Mouse (Mus musculus): ENCODE measurements at regions not wholly inside any gene's neighbourhood (a gene's known extent, or its start where the extent isn't known, plus 50 kb on each side); places are given as distances from the start of the nearest gene placed in this dataset.
A peak's percentile ranks its signal among the peaks of the same experiment; 100 is the strongest.
"Not testable (repeated sequence)": the region's sequence is repeated elsewhere in the genome, so short reads cannot be mapped to it uniquely, and the experiment has no call there.

GRCm38 (mm10) chr9:88221850-88222353 is 105.1 kb upstream of the Nt5e start:
- peak; percentile 27 for DNase-seq (ENCODE audit: low spot score)

- no peak for DNase-seq (ENCODE audit: low spot score)
These were observed 89.9 kb upstream of the Nt5e start for GRCm38 (mm10) chr9:88237126-88237525.

GRCm38 (mm10) chr9:88238346-88238745 is 88.7 kb upstream of the Nt5e start:
- no peak for DNase-seq (ENCODE audit: low spot score)

GRCm38 (mm10) chr9:88240740-88241139 is 86.3 kb upstream of the Nt5e start:
- DNase-seq (ENCODE audit: low spot score) = no peak

GRCm38 (mm10) chr9:88241203-88241995 is 85.6 kb upstream of the Nt5e start:
- peak; percentile 68 for DNase-seq (ENCODE audit: low spot score)

- DNase-seq (ENCODE audit: low spot score) = no peak
These were observed 84.5 kb upstream of the Nt5e start for GRCm38 (mm10) chr9:88242530-88242929.

GRCm38 (mm10) chr9:88244492-88244891 is 82.5 kb upstream of the Nt5e start:
- no peak for DNase-seq (ENCODE audit: low spot score)

- no peak for DNase-seq (ENCODE audit: low spot score)
These were observed 71.0 kb upstream of the Nt5e start for GRCm38 (mm10) chr9:88255948-88256347.

- no peak for DNase-seq (ENCODE audit: low spot score)
These were observed 67.4 kb upstream of the Nt5e start for GRCm38 (mm10) chr9:88259627-88260026.

- no peak for DNase-seq (ENCODE audit: low spot score)
These were observed 66.8 kb upstream of the Nt5e start for GRCm38 (mm10) chr9:88260072-88260635.

GRCm38 (mm10) chr9:88262461-88262860 is 64.5 kb upstream of the Nt5e start:
- DNase-seq (ENCODE audit: low spot score) = no peak

- DNase-seq (ENCODE audit: low spot score) = not testable (repeated sequence)
These were observed 60.7 kb upstream of the Nt5e start for GRCm38 (mm10) chr9:88266346-88266745.

GRCm38 (mm10) chr9:88268811-88269210 is 58.2 kb upstream of the Nt5e start:
- DNase-seq (ENCODE audit: low spot score) = no peak

- DNase-seq (ENCODE audit: low spot score) = no peak
These were observed 57.8 kb upstream of the Nt5e start for GRCm38 (mm10) chr9:88269216-88269615.

GRCm38 (mm10) chr9:88270836-88271235 is 56.2 kb upstream of the Nt5e start:
- no peak for DNase-seq (ENCODE audit: low spot score)

GRCm38 (mm10) chr9:88273304-88273703 is 53.7 kb upstream of the Nt5e start:
- no peak for DNase-seq (ENCODE audit: low spot score)

- DNase-seq (ENCODE audit: low spot score) = no peak
These were observed 53.0 kb upstream of the Nt5e start for GRCm38 (mm10) chr9:88274040-88274439.

GRCm38 (mm10) chr9:88274681-88275336 is 52.2 kb upstream of the Nt5e start:
- DNase-seq (ENCODE audit: low spot score) = no peak

- DNase-seq (ENCODE audit: low spot score) = no peak
These were observed 50.9 kb upstream of the Nt5e start for GRCm38 (mm10) chr9:88276023-88276568.

- DNase-seq (ENCODE audit: low spot score) = no peak
These were observed 50.0 kb upstream of the Nt5e start for GRCm38 (mm10) chr9:88277031-88277430.
